Mouse (Mus musculus) v-Abl transformed pro-B cells (cell line): ENCODE data around the gene Btla.

Source experiments
- in situ Hi-C, 2 experiments: fragments of 400-800 bp; cut with MboI; formaldehyde crosslinking; loops; one replicate each; pipeline ENCODE4 v1.15.1; 2025; ENCODE audit not compliant: unreplicated experiment in 2 of 2

Gene Btla

DNA sequence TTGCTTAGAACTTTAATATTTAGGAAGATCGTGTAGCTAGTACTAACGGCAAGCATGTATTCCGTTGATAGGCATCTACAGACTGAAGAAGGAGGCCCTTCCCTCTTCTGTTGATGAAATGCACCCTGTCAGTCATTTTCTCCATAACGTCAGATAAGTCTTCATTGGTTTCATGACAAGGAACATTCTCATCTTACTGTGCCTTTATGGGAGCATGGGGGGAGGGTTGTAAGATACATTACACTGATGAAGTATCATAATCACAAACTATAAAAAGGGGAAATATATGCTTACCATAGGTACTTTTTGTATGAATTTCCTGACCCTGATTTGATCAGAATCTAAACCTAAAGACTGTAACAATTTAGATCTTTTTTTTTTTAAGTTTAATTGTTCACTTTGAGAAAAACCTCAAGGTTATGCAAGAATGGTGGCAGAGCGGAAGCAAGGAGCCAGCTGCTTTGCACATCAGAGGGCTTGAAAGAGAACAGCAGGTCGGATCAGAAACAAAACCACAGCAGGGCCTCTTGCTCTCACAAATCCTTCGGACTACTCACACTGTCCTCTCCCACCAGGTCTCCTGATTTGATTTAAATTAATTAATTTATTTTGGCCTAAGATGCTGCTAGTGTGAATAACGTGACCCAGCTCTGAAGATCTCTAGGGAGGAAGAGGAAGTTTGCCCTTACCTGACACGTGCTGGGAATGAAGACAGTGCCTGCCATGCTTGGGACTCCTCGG lies at the start of gene Btla:
TSS of gene Btla (plus strand) at position 668 of the 741 bp plus-strand sequence.
- in situ Hi-C loops = loop anchor here in 1 of 2 experiments (25.0 kb wide), 1 partner anchor 738 kb away; the partner anchor contains the start of gene Phldb2

DNA sequence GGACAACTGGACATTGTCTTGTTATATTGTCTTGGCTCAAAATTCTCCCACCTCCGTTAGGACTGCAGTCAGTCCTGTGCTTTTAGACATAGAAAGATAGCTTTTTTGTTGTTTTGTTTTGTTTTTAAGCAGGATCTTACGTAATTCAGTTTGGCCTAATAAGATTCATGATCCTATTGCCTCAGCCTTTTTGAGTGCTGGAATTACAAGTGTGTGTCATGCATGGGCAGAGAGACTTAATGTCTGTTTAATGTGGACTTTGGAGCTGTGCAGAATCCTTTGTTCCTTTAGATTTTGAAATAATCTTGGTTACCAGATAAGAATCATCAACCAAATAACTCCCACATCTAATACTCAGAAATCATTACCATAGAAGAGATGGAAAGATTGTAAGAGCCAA lies 45.6 kb upstream of the Btla start:
- in situ Hi-C loops = loop anchor here in 1 of 2 experiments (25.0 kb wide), 1 partner anchor 834 kb away; the partner anchor contains the start of gene Plcxd2

DNA sequence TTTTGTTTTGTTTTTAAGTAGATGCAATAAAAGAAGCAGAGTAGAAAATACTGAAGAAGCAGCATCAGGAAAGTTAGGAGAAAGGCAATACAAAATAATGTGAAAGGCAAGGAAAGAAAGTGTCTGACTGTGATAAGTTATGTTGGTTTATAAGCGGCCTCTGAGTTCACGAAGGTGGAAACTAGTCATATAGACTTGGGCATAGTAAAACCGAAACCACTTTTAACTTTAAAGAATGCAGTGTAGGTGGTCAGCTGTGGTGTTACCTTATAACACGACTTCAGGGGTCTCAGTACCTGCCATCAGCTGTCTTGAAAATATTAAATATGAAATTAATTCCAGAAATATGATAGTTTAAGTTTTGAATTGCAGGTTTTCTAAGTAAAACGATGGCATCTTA lies 42.3 kb upstream of the Btla start:
- in situ Hi-C loops = loop anchor here in 1 of 2 experiments (25.0 kb wide), 1 partner anchor 830 kb away; the partner anchor contains the start of gene Plcxd2

DNA sequence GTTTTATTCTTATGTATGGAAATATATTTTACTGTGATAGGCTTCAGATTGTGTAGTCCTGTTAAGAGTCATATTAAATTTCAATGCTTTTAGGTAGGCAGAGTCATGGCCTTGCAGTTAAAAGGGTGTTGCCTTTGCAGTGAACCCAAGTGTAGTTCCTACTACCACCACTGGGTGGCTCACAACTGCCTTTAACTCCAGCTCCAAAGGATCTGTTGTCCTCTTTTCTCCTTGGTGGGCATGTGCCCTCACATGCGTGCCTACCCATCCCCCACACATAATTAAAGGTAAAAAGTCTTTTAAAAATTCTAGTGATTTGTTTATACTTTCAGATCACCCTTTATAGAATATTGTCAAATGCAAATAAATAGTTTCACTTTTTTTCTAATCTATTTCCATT lies 31.5 kb upstream of the Btla start:
- in situ Hi-C loops = loop anchor here in 1 of 2 experiments (5.0 to 25.0 kb wide), 2 partner anchors 390 to 820 kb away; partner anchors contain the start of gene Plcxd2

DNA sequence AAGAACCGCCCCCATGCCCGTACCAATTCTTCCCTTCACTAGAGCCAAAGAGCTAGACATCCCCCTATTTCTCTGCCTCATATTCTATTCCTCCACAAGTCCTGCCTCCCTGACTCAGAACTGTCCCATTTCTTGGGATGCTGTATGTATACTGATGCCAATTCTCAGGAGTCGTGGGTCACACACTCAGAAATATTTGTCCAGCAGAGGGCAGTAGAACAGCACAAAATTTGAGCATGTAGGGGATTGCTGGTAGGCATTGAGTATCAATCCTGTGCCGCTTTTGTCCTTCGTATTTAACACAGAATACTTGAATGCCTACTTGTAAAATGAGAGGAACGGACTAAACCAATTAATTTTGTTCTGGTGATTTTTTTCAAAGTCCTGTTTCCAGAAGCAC lies 27.3 kb upstream of the Btla start:
- in situ Hi-C loops = loop anchor here (5.0 to 25.0 kb wide), 4 partner anchors 220 to 815 kb away; partner anchors contain the start of gene Plcxd2 (in 1 of the 2)

DNA sequence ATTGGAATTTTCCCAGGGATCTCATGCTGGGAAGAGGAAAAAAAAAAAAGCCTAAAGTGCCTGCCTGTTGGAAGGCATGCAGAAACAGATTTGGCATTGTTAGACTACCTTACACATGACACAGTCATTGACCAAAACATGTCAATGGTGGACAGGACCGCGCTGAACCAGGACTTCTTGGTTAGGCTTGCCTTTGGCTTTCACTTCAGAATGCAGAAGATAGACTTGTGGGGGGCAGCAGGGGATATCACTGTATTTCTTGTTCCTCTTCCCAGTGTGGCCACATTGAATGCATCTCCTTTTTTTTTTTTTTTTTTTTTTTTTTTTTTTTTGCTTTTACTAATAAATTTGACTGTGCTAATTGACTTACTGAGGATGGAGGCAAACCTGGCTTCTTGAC lies 22.7 kb upstream of the Btla start:
- in situ Hi-C loops = loop anchor here in 1 of 2 experiments (25.0 kb wide), 1 partner anchor 761 kb away; the partner anchor contains the start of gene Phldb2

DNA sequence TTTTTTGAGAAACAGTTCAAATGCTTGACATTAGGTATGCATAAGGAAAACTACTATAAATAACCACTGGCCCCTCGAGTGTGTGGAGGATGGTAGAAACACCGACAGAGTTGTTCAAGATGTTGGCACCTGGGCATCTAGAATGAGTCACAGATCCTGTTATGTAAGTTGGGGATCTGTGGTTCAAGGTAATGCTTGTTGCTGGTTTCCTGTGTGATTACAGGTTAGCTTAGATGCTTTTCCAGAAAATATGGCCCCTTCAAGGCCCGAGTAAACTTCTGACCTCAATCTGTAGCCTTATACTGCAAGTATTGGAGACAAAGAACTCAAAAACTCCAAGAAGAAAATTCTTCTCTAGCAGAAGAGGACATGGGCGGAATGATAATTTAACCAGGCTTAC lies 19.7 kb upstream of the Btla start:
- in situ Hi-C loops = loop anchor here in 1 of 2 experiments (25.0 kb wide), 1 partner anchor 758 kb away; the partner anchor contains the start of gene Phldb2

DNA sequence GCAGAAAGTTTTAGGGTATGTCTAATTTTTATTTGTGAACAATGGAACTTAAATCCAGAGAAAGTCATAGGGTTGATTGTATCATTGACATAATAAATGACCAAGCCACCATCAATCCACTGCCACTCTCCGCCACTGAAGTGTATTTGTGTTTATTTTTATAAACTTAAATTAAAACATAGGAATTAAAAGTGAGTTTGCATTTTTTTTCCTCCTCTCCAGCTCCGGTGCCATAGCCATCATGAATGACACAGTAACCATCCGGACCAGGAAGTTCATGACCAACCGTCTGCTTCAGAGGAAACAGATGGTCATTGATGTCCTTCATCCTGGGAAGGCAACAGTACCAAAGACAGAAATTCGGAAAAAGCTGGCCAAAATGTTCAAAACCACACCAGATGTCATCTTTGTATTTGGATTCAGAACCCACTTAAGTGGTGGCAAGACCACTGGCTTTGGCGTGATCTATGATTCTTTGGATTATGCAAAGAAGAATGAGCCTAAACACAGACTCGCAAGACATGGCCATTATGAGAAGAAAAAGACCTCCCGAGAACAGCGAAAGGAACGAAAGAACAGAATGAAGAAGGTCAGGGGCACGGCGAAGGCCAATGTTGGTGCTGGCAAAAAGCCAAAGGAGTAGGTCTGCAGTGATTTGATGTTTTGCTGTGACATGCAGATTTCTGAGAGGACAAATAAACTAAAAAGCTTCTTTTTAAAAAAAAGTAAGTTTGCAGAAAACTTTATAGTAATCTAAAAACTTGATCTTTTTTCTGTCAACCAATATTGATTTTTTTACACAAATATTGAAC lies 19.1 kb upstream of the Btla start:
- in situ Hi-C loops = loop anchor here in 1 of 2 experiments (25.0 kb wide), 1 partner anchor 757 kb away; the partner anchor contains the start of gene Phldb2

DNA sequence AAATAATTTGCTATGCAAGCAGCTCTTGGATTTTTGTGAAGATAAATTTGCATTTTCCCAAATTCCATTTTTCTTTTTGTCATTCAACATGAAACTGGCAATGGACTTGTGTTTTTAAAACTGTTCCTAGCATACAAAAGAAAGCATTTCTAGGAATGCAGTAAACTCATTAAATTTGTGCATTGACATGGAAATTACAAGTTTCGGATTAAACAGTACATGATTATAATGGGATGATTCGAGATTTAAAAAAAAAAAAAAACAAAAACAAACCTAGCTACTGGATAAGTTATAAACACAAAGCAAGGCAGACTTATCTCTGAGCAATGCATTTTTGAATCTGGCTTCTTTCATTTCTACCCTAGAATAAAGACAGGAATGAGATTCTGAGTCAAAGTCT lies 2.1 kb upstream of the Btla start:
- in situ Hi-C loops = loop anchor here in 1 of 2 experiments (25.0 kb wide), 1 partner anchor 740 kb away; the partner anchor contains the start of gene Phldb2

DNA sequence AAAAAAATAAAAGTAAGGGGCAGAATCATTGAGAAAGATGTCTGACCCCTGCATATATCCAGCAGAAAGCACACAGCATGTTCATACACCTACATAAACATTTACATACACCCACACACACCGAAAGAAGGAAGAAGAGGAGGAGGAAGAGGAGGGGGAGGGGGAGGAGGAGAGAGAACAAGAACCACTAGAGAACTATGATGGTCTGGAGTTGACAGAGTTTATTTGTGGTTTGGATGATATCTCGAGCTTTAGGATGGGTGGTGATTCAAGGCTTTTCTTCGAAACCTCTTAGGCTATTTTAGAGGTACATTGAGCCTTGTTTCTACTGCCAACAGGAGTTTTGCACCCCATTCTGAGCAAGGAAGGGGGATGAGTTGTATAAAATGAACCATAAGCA lies 1.3 kb upstream of the Btla start:
- in situ Hi-C loops = loop anchor here in 1 of 2 experiments (25.0 kb wide), 1 partner anchor 740 kb away; the partner anchor contains the start of gene Phldb2

DNA sequence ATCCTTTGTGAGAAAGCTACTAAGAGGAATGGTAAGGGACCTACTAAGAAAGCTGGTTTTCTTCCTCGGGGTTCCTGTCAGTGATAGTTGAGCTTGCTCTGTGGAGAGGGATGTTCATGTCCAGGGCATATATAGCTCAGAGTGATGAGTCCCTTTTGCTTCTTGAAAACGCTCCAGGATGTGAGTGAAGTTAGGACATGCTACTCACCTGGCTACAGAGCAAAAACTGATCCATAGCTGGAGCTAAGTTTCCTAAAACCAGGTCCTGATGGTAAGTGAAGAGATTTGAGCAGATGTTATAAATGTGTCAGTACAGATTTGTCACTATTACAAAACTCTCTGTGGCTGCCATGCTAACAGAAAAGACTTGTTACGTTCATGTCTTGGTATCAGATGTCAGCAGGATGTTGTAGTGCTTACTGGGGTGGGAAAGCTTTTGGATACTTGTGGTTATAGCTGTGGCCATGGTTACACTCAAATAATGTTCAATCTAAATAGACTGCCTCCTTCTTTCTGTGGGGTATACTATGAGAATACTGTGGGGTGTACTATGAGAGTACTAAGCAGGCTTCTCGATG lies 405 bp downstream of the Btla start:
- in situ Hi-C loops = loop anchor here in 1 of 2 experiments (25.0 kb wide), 1 partner anchor 738 kb away; the partner anchor contains the start of gene Phldb2

DNA sequence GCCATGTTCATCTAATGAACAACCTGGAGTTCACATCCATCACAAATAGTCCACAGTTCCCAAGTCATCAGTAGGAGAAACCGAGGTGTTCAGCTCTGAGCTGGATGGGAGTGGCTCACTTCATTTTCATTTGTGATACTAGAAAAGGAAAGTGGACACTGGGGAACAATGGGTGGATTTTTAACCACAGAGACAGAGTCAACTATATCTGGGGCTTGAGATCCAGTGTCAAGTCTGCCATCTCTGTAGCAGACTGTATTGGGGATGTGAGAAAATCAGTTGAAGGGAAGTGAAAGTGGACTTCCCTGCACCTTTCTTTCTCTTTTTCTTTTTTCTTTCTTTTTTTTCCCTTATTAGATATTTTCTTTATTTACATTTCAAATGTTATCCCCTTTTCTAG lies 2.9 kb downstream of the Btla start:
- in situ Hi-C loops = no loop called here

DNA sequence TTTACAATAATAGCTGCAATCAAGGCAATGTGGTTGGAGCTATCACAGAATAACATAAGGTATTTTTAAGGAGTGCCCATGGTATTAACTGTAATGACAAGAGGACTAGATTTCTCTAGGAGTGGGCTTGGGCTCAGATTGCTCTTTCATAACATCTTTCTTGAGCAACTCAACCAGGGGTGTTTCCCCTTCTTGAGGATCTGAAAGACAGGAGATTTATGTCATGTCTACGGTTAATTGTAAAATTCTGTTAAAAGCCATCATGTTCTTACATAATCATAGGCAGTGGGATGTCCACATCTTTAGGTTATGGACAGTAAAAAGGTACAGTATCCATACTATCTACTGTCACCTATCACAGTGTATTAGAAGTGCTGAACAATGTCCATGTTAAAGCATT lies 7.2 kb downstream of the Btla start:
- in situ Hi-C loops = no loop called here

DNA sequence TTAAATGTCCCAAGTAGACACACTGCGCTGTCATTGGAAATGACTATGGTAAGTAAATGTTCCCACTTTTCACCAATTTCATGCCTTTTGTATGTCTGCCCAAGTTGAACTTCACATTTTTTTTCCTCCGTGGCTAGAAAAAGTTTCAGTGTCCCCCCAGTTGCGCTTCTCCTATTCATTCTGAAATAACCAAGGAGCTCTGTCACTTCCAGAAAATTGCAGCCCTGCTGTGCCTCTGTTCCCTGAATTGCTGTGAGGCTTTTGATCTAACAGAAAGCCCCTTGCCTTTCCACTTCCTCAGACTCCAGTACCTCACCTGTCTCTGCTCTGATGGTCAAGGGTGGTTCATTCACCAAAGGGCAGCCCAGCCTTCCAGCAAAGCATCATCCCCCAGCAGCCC lies 8.9 kb downstream of the Btla start:
- in situ Hi-C loops = no loop called here

DNA sequence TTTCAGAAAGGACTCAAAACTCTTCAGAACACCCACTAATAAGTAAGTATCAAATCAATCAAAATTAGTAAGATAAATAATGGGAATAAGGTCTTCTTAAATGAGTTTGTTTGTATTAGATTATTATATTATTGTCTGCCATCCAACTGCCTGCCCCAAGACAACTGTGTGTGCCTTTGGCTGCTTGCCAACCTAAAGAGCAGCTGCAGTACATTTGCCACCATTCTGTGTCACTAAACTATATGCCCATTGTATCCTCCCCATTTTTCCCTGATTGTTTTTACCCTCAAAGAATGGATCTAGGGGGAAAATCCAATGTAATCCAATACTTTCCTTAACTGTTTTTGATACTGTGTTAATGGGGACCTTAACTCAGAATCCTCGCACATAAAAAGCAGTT lies 18.6 kb downstream of the Btla start:
- in situ Hi-C loops = no loop called here

DNA sequence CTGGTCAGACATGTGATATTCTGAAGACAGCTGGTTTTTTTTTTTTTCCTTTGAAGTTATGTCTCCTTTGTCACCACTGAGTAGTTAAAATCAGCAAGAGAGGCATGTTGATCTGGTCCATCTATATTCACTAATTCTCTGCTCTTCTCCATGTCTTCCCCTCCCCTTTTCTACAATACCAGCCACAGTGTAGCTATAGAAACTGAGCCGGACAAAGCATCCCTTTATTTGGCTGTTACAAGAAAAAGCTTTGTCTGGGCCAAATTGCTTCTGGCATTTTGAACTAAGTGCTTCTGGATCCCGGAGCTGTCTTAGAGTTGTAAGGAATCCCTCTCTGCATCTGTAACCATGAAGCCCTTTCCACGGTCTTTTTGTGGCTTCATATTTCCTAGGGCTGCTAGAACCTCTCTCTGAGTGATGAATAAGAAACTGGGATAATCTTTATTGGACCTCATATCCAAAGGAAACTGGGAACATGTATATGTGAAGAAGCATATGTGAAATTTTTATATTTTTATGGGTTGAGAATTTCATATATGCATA lies 20.9 kb downstream of the Btla start:
- in situ Hi-C loops = no loop called here

DNA sequence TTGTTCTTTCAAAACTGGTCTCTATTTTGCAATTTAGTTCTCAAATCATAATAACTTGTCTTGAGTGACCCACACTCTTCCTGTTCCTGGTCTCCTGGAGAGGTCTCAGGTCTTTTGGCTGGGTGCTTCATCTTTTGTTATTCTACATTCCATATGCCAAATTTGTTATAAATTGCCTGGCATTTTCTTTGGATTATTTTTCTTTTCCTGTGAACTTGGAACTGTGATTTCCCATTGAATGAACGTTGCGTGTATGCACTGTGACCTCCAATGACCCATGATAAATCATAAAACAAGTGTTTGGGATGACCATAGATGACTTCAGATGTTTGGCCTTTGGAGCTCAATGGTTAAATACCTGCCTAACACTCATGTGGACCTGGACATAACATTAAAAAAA lies 25.6 kb downstream of the Btla start:
- in situ Hi-C loops = no loop called here

DNA sequence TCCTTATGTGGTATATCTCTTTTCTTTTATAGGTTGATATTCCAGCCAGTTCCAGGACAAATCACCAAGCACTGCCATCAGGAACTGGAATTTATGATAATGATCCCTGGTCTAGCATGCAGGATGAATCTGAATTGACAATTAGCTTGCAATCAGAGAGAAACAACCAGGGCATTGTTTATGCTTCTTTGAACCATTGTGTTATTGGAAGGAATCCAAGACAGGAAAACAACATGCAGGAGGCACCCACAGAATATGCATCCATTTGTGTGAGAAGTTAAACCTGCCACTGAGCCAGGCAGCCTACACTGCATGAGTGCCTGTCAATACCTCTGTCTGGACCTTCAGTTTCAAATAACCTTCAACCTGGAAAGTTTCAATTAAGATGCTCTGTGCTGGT lies 26.2 kb downstream of the Btla start:
- in situ Hi-C loops = no loop called here

DNA sequence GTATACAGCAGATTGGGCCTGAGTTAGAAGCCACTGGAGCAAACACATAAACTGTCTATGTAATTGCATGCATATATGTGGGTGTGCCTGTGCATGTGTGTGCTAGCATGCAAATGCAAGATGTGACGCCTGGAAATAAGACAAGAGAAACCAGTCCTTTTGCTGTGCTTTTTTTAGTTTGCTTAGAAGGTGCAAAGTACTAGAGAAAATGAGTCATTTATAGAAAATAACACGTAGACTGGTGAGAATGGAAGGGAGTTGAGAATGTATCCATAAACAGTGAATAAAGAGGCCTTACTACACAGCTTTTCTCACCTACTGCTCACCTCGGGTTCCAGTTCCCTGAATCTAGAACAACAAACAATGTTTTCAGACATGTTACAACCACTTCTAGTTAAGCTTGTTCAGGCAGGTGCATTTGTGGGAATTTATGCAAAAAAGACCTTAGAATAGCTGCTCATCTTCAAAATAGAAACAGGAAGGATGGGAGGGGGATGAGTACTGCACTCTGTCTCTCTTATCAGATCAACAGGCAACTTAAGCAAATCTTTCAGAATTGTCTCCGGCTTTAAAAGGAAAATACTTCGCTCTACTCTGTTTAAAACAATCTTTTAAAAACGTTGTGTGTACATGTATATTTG lies 27.8 kb downstream of the Btla start:
- in situ Hi-C loops = no loop called here
